Mouse (Mus musculus) limb, embryonic 14.5 days (tissue): ENCODE data around the gene Lrrc3. TPM values are rescaled to one million over a fixed set of nuclear protein-coding genes. Genes with fewer than 3 reads are reported as not detected.
"Not testable (repeated sequence)": the region's sequence is repeated elsewhere in the genome, so short reads cannot be mapped to it uniquely, and the experiment has no call there.

Experiments
- ATAC-seq: fragments of 200-750 bp; cut with Nextera tagmentation; 2 replicates; pipeline ENCODE4 v1.8.0; 2017; ENCODE audit warnings: low read depth, moderate number of reproducible peaks, moderate TSS enrichment; ENCODE audit not compliant: low FRiP score
- DNase-seq: peaks from one replicate; pipeline ENCODE4 v3.0.0-alpha.2; 2015; ENCODE audit warnings: low spot score
- H3K27ac ChIP-seq: fragments of 300-500 bp; sonication (generic); replicated peaks from 2 replicates; pipeline ENCODE4 v1.5.1; 2014; ENCODE audit warnings: low read depth, mild to moderate bottlenecking, low read length, moderate library complexity, mixed read lengths
- H3K27me3 ChIP-seq: fragments of 300-500 bp; sonication (generic); 2 replicates; pipeline ENCODE4 v1.6.1; 2014; ENCODE audit warnings: low read length, mixed read lengths; ENCODE audit not compliant: control insufficient read depth, insufficient read depth
- H3K36me3 ChIP-seq: fragments of 300-500 bp; sonication (generic); 2 replicates; pipeline ENCODE4 v1.6.1; 2014; ENCODE audit warnings: mild to moderate bottlenecking, low read length, moderate library complexity, mixed read lengths; ENCODE audit not compliant: control insufficient read depth, insufficient read depth
- H3K4me1 ChIP-seq: fragments of 300-500 bp; sonication (generic); 2 replicates; pipeline ENCODE4 v1.6.1; 2014; ENCODE audit warnings: antibody characterized with exemption, low read length, mixed read lengths; ENCODE audit not compliant: control insufficient read depth, insufficient read depth
- H3K4me2 ChIP-seq: fragments of 300-500 bp; sonication (generic); replicated peaks from 2 replicates; pipeline ENCODE4 v1.6.1; 2014; ENCODE audit warnings: low read depth, mild to moderate bottlenecking, low read length, moderate library complexity; ENCODE audit not compliant: severe bottlenecking
- H3K4me3 ChIP-seq: fragments of 300-500 bp; sonication (generic); replicated peaks from 2 replicates; pipeline ENCODE4 v1.5.1; 2014; ENCODE audit warnings: low read length
- H3K9ac ChIP-seq: fragments of 300-500 bp; sonication (generic); 2 replicates; pipeline ENCODE4 v1.6.1; 2014; ENCODE audit warnings: mild to moderate bottlenecking, low read depth, low read length, moderate library complexity; ENCODE audit not compliant: severe bottlenecking
- H3K9me3 ChIP-seq: fragments of 300-500 bp; sonication (generic); 2 replicates; pipeline ENCODE4 v1.6.1; 2016; ENCODE audit warnings: low read length; ENCODE audit not compliant: control insufficient read depth
- POLR2A ChIP-seq: fragments of 200-500 bp; IDR thresholded peaks from 2 replicates; pipeline ENCODE4 v1.8.0; 2012; ENCODE audit warnings: inconsistent platforms, mild to moderate bottlenecking, moderate library complexity, borderline replicate concordance; ENCODE audit not compliant: insufficient read depth, insufficient read length; ENCODE audit errors: extremely low read depth
- WGBS: fragments of 180-500 bp; shearing (Covaris S2); extraction: QIAGEN DNeasy Blood & Tissue Kit; methylation state at CpG from one replicate; pipeline ENCODE4 v1.1.7; 2014; 5-methylcytosine and 5-hydroxymethylcytosine counted together
- polyA plus RNA-seq, 2 experiments: library from polyadenylated mRNA; depleted of rRNA in 1 of 2; stranded (reverse) in 1 of 2; unstranded in 1 of 2; fragments of >200 nt; fragmentation: Nextera tagmentation in 1 of 2; extraction: Ambion mirVana in 1 of 2; gene quantifications; 2 replicates each; pipeline versions ENCODE4 v1.2.1 to v1.2.3; 2012 to 2014

Gene Lrrc3
- polyA plus RNA-seq (2012; rRNA removed) = 3.6 and 4.8 TPM in 2 replicates
- polyA plus RNA-seq (2014; fragmentation: Nextera tagmentation; extraction: Ambion mirVana) = 3.4 and 3.6 TPM in 2 replicates

GRCm38 (mm10) chr10:77902211-77902893, at the start of gene Lrrc3:
Lrrc3 (minus strand) TSS chr10:77902536.
- no peaks in the 10 kb centered on the region for H3K27me3 ChIP-seq
- H3K4me2 ChIP-seq = peak within 1 kb of the TSS; percentile 75
- under 1% methylated on average over 40 of the region's 46 CpGs for WGBS
- no peaks in the 10 kb centered on the region for H3K36me3 ChIP-seq
- H3K9ac ChIP-seq = peak within 1 kb of the TSS; percentile 65
- no peak within 1 kb of the TSS for H3K27ac ChIP-seq
- DNase-seq = peak; percentile 37
- peak; percentile 84 for ATAC-seq
- H3K4me3 ChIP-seq = peak within 1 kb of the TSS; percentile 63
- no peak for TF ChIP-seq POLR2A
- H3K9me3 ChIP-seq = no peaks in the 10 kb centered on the region; the same call in 1 of the 2 replicates
- H3K4me1 ChIP-seq = 0 out of 2 replicates have a peak, but pooled peaks cover 6% of the 10 kb centered on the region

DNA sequence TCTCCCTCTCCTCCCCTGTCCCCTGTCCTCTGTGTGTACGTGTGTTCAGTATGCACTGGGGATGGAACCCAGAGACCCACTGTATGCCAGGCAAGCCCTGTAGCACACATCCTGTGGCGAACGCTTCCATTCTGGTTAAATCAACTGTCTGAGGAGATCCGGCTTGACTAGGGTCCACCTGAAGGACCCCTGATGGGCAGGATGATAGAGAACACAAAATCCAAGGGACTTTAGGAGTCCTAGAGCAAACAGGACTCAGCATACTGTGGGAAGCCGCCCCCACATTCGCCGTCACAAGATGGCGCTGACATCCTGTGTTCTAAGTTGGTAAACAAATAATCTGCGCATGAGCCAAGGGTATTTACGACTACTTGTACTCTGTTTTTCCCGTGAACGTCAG, 48.1 kb upstream of the Lrrc3 start:
- not testable (repeated sequence) for H3K9me3 ChIP-seq, DNase-seq
- 93% methylated on average over 9 of the region's 12 CpGs for WGBS

DNA sequence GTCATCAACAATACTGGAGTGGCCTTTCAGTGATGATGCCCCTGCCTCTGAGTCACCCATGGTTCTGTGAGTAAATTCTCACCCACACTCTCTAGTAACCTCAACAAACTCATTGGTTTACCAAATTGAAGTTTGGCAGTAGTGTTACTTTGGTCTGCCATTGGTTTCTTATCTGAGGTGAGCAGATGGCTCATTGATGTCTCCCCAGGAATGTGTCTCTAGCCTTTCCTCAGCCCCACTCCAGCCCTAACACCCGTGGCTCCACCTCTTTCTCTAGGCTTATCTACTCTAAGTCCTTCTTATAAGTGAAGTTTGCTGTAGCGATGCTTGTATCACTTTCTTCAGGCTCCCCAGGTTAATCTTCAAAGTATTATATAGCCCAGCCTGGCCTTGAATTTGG, 37.3 kb upstream of the Lrrc3 start:
- Histone ChIP-seq H3K9ac (no peak overlapping the region), H3K4me3 (no peak overlapping the region), H3K9me3 (no peaks in the 10 kb centered on the region), H3K27me3 (no peaks in the 10 kb centered on the region), H3K4me2 (no peak overlapping the region), H3K27ac (no peak overlapping the region), H3K36me3 (no peaks in the 10 kb centered on the region), H3K4me1 (no peaks in the 10 kb centered on the region)
- no peak for DNase-seq
- 57% methylated on average over 2 of the region's 2 CpGs for WGBS
- ATAC-seq = no peak
- TF ChIP-seq POLR2A = no peak

More for the DNA sequence above, 48.1 kb upstream of the Lrrc3 start:
- not testable (repeated sequence) for H3K27me3 ChIP-seq, ATAC-seq, H3K4me1 ChIP-seq, H3K36me3 ChIP-seq, H3K9ac ChIP-seq, H3K4me2 ChIP-seq, H3K4me3 ChIP-seq, H3K27ac ChIP-seq

DNA sequence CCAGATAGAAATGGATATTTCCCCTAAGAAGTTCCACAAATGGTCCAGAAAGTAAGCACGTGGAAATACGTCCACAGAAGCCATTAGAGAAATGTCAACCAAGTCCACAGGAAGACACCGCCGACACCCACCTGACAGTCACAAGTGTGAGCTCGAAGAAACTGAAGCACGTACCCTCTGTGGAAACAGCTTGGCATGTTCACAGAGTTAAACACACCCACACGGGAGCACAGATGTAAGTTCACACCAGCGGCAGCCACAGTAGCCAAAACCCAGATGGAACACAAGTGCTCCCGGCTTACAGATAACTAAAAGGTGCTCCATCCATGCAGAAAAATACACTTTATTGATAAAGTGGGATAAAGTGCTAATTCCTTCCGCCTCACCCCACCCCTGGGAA, 25.0 kb upstream of the Lrrc3 start:
- Histone ChIP-seq H3K27me3 (no peaks in the 10 kb centered on the region), H3K9ac (no peak overlapping the region), H3K4me2 (no peak overlapping the region), H3K9me3 (no peaks in the 10 kb centered on the region), H3K27ac (no peak overlapping the region), H3K4me1 (no peaks in the 10 kb centered on the region), H3K4me3 (no peak overlapping the region), H3K36me3 (no peaks in the 10 kb centered on the region)
- ATAC-seq (no peak), DNase-seq (no peak)
- WGBS = 82% methylated on average over 10 of the region's 10 CpGs
- TF ChIP-seq POLR2A = no peak

- ATAC-seq (no peak), DNase-seq (peak; percentile 32)
- no peaks in the 10 kb centered on the region for H3K36me3 ChIP-seq
- no peak overlapping the region for H3K9ac ChIP-seq
- no peaks in the 10 kb centered on the region for H3K27me3 ChIP-seq
- H3K27ac ChIP-seq = no peak overlapping the region
- H3K4me1 ChIP-seq = no peaks in the 10 kb centered on the region
- no peak for TF ChIP-seq POLR2A
- WGBS = 45% methylated on average over 7 of the region's 7 CpGs
- H3K9me3 ChIP-seq = no peaks in the 10 kb centered on the region
- H3K4me3 ChIP-seq = no peak overlapping the region
- no peak overlapping the region for H3K4me2 ChIP-seq
These were observed 23.8 kb upstream of the Lrrc3 start for GRCm38 (mm10) chr10:77926140-77926539.
